Mouse (Mus musculus) neural tube, embryonic 10.5 days (tissue): ENCODE measurements around the gene Pax5.
A peak's percentile ranks its signal among the peaks of the same experiment; 100 is the strongest.

Experiments
- DNase-seq: peaks from one replicate; pipeline ENCODE4 v3.0.0-alpha.2; 2017; ENCODE audit warnings: low spot score; ENCODE audit errors: extremely low spot score

The Pax5 gene

DNA sequence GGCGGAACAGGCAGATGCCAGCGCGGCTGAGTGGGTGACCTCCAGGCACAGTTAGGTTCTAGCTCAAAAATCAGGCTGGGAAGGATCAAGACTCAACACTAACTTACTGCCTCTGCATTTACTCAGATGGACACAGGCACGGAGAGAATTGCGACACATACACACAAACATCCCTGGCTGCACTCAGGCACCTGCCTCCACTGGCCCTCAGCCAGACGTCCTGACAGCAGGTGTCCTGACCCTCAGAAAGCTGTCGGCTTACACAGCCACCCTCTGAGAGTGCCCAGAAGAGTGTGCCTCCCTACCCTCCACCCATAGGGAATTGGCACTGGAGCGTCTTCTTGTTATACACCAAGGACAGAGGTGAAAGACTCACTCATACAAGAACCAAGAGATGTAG is 108.9 kb downstream of the Pax5 start:
- no peak for DNase-seq

DNA sequence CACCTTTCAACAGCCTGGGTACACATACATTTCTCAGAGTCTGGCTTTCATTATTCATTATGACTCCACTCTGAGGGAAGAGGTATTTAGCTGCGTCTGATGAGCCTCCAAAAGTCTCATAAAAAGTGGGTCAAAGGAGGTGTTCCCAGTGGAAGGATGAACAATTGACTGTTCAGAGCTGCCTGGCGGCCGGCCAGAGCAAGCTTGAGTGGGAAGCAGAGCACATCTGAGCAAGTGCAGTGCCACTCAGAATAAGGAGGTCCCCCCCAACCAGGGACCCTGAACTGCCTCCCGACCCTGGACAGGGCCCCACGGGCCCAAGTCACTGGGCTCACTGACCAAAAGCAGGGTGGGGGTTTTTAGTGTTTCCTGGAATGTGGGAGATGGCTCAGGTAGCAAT is 109.4 kb downstream of the Pax5 start:
- no peak for DNase-seq

DNA sequence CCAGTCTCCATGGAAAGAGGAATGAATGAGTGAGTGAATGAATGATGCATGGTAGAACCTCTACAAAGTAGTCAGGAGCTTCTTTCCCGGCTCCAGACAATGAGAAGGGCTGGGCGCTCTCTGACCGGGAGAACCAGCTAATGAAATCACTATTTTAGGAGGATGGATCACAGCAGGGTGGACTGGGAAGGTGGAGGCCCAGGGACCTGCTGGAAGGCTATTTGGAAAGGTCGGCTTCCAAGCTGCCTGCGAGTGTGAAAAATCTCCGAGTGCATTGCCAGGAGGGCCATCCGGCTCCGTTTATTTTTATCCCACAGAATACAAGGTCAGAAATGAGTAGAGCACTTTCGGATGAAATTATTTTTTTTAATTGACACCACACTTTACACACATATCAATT is 112.3 kb downstream of the Pax5 start:
- no peak for DNase-seq

DNA sequence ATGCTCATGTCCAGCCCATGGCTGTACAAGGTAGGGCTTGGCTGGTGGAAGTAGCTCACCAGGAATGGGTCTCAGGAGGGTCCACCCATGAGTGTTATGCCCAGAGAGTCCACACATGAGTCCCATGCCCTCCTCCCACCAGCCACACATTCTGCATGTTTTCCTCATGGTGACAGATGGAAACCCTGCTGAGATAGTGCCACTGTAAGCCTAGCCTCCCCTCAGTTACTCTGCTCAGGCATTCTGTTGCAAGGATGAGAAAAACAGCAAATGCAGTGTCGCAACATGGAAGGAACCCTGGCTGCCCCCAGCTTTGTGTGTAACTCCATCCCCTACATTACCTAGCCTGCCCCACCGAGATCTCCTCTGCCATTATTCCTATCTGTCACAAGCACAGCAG is 117.2 kb downstream of the Pax5 start:
- DNase-seq, result no peak

DNA sequence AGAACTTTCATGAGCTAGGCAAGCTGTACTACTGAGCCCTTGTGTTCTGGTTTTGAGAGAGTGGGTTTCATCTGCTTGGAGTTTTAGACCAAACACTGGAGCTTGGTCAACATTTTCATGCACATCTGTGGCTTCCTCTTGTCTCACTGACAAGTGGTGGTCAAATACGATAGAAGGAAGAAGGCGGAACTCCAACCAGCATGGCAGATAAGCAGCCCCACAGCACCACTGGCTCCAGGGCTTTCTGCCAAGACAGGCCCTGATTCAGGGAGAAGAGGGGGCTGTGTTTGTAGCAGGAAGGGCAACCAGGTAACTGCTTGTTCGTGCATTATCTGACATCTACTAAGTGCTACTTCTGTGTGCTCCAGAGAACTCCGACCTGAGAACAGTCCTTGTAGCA is 127.6 kb downstream of the Pax5 start:
- no peak for DNase-seq

DNA sequence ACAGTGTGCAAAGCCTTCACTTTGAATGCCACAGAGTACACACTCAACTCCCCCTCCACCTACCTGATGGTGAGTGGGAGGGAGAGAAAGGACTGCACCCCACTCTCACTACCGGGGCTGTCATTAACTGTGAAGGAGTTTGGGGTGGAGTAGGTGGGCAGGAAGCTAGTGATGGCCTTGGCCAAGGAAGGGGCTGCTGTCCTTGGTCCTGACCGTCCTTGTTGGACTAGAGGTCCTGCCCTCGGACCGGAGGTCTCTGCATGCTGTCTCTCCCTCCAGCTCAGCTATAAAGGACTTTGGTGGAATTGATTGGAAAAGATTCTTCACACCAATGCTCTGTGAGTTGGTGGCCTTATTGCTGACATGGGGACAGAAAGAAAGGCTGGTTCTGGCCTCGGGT is 131.7 kb downstream of the Pax5 start:
- peak; percentile 62 for DNase-seq

DNA sequence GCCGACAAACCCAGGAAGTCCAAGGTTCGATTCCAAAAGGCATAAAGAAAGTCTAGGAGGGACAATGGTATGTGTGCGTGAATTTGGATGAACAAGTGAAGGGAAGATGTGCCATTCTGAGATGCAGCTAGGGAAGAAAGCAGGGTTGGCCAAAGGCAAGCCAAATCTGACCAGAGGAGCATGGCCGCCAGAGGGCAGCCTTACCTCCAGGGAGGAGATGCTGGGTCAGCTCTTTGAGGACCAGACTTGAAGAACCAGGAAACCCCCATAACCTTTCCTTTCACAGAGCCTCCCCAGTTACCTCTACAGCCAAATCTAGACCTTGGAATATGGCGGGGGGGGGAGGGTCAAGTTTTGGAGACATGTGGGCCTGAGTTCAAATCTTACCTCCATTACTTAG is 133.0 kb downstream of the Pax5 start:
- peak; percentile 67 for DNase-seq

DNA sequence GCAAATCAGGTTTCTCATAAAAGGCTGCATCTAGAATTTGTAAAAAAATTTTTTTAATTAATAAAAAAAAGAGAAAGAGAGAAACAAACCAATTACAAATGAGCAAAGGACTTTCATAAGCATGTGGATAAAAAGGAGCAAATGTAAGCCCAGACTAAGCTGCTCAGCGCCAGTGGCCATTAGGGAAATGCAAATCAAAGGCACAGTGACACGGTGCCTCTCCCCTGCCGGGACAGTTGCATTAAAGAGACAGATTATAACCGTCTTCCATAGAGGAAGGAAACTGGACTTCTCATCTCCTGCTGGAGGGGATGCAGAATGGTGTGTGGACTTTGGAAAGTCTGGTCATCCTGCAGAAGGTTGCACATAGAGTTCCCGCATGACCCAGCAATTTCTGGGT is 133.5 kb downstream of the Pax5 start:
- DNase-seq, result no peak

DNA sequence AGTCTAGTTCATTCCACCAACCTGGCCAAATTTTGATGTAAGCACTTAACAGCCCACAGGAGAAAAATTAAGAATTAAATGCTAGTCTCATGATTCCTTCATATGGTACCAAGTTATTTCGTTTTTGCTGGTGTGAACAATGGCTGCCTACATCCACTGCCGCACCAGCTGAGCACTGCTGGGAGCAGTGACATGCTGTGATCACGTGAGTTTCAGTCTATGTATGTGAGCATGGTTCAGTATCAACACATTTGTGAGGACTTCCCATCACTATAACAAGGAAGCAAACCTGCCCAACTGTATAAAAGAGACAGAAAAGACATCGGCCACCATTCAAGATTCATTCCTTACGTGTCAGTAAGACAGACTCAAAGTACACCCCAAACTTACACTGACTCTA is 137.3 kb downstream of the Pax5 start:
- no peak for DNase-seq

DNA sequence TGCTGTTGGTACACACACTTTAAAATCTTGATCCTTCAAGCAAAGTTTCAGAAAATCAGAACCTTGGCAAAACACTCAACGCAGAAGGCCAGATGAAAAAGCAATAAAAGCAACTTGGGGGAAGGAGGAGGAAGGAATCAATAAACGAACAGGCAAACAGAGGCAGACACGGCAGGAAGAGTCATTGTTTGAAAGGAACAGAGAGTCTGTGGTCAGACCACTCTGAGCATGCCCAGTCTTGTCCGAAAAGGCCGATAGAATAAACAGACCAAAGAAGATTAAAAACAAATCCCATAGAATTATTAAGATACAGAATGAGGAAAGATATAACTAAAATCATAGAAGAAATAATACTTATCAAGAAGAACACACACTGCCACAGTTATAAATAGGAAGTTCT is 137.9 kb downstream of the Pax5 start:
- no peak for DNase-seq

DNA sequence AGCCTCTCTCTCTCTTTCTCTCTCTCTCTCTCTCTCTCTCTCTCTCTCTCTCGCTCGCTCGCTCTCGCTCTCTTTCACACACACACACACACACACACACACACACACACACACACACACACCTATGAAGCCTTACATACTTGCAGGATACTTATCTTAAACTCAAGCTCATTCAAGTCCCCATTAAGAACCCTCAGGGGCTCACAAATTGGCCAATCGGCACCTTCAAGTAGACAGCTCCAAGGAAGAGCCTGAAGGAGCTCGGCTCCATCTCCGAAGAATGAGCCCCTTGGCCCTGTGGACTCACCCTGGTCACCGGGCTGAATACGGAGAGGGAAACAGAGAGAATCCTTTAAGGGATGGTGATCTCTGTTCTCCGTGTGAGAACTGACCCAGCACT is 141.1 kb downstream of the Pax5 start:
- DNase-seq, result no peak

DNA sequence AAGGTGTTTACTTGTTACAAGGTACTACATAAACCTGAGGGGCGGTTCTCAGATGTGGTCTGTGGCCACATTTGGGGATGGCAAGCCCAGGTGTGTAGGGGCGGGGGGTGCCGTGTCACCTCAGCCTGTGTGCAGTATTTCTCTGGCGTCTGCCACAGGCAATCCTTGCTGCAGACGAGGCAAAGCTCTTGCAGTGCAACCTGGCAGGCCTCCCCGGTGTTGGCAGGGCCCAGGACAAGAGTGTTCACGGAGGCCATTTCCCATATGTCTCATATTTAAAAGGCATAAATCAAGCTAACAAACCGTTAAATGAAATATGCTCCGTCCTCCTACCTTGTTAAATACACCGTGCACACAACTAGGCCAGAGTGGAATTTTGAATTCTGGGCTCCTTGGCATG is 141.6 kb downstream of the Pax5 start:
- no peak for DNase-seq

DNA sequence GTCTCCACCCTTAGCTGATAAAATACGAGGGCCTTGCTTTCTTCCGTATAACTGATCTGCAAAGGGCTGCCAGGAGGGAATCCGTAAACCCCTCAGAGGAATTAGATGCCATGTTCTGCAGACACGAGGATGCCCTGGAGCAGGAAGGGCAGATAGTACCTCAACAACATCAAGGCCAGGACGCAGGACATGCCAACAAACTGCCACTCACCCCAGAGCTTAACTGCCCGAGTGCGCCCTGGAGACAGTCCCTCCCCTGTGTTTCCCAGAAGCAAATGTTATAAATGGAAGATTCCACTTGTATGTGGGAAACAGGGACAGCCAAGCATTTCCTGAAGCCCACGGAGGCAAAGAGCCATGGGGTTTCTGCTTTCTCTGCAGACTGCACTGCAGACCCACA is 143.9 kb downstream of the Pax5 start:
- DNase-seq, result no peak

DNA sequence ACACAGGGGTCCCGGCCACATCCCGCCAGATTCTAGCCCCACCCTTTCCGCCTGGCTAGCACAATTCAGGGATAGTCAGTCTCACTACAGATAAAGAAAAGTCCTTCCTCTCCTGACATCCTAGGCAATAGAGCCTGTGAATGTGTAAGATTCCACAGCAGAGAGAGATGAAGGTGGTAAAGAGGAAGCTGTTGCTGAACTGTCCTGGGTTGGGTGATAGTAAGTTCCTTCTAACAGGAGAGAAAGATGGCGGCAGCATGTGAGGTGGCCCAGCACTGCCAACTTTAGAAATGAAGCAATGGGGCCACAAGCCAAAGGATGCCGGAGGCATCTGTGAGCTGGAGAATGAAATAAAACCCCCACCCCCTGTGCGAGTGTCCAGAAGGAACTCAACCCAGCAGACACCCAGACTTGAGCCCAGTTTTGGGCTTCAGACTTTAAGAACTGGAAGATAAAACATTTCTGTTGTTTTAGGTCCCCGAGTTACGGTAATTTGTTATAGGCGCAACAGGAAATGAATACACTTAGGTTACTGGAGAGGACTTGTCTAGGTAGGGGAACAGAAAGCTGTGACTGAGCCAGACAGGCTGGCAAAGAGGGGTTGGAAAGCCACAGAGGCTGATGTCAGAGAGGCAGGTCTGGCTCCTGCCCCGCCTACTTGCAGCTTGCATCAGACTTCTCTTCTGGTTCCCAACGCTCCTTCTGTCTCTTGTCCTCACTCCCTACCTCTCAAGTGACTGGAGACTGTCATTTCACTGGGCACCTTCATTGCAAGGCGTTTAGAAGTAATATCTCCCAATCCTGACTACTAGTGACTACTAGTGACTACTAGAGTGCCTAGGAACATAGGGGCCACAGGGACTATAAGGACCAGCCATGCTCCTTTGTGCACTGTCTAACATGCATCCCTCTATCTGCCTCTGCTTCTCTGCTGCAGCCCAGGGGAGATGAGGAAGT is 144.9 kb downstream of the Pax5 start:
- DNase-seq, result no peak

DNA sequence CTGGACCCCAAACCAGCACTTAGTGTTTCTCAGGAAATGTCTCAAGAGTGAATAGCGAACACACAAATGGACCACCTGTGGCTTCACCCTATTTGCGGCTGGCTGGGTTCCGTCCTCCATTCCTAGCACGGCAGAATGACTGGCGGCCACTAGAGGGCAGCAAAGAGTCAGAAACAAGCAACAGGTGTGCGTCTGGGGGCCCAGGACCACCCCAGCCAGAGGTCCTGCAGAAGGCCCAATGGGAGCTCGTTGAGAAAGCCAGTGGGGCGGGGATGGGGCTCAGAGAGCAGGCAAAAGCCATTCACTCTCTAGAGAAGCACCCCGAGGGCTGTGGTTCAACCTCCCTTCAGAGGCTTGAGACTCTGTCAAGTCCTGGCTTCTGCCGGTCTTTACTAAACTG is 145.7 kb downstream of the Pax5 start:
- DNase-seq, result peak; percentile 86

DNA sequence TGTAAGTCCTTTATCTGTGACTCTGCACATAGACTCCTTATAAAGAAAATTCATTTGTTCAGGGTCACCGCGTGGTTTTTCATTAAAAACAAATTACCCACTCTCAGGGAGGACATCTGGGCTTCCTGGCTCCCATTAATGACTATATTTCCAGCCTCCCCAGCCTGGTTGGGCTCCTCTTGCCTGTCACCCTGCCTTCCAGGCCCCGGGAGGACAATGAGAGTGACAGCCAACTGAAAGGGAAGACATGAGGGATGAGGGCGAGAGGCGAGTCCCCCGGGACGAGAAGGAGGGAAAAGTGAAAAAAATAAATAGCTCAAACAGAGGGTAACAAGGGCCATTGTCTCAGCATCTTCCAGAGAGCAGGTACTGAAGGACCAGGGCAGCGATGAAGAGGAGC is 149.3 kb downstream of the Pax5 start:
- DNase-seq, result no peak

DNA sequence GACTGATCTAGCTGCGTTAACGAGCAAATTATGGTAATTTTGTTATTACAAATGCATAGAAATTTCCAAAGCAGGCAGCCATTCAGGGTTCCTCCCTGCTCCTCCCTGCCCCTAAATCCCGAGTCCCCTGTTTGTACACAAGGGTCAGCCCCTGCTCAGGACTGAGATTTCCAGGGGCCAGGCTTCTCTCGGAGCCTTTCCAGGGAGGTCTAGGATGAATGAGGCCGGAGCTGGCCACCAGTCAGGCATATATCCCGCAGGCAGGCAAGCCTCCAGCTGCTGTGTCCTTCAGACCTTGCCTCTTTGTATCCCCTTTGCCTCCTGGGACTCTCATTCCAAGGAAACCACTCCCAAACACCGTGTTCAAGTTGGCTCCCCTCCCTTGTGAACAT is 151.7 kb downstream of the Pax5 start:
- peak; percentile 44 for DNase-seq

DNA sequence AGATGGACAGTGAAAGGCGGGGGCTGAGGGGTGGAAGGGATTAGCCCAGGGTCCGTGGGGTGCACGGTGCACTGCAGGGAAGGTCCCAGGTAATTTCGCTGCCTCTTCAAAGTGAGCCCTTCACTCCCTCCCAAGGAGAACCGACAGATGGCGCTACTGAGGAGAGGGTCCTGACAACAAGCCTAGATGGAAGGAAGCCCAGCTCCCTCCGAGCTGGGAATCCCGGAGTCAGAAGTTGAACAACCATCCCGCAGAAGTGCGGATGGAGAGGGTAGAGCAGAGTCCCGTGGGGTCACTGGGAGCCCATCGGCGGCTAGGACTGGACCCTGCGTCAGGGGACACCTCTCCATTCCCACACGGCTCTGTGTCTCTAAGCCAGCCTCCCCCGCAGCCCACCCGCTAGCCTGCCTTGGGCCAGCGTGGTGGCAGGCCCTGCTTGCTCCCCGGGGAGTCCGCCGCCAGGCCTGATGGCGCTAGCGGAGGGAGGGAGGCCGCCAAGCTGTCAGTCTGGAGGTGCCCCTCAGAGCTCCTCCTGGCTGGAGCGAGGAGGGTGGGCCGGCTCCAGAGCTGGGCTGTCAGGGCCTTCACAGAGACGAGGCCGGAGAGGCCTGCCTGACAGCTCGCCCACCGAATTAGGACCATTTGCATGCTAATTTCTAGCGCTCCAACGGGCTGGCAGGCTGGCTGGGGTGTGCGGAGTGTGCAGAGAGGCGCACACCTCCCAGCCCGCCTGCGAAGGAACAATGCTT is 152.3 kb downstream of the Pax5 start:
- DNase-seq, result peak; percentile 89

DNA sequence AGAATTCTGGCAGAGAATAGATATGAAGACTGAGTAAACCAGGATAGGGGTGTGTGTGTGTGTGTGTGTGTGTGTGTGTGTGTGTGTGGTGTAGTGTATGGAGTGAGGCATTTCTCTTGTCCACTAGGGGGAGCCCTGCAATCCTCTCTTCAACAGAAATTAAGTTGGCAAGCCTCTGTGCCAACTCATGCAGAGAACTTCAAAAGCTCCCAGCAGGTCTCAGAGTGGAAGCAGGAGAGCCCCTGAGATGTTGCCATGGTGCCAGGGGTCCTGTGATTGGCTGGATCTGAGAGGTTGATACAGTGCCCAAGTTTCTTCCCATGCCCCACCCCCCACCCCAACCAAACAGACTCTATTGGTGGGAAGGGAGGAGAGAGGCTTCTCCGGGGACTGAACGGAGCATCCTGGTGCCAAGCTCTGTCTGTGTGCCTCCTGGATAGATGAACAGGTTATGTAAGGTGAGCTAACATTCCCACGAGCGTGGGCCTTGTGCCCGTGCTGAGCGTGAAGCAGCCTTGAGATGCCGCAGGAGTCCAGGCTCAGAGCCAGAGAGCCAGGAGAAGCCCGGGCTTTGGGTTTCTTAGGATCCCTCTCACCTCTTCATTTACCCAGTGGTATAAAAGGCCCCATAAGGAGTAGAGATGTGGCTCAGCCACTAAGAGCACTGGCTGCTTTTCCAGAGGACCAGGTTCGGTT is 153.6 kb downstream of the Pax5 start:
- DNase-seq, result no peak

DNA sequence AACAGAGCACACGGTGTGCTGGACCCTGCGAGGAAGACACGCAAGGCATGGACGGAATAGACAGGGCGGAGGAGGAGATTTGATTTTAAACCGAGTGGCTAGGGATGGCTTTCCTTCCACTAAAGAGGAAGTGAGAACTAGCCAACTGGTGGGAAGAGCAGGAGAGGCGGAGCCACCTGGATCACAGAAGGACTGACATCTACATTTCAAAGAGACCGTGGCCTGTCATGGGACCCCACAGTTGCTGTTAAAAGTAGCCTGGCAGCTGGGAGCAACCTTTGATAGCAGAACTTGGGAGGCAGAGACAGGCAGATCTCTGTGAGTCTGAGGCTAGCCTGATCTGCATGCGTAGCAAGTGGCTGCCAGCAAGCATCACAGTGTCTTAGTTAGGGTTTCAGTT is 154.7 kb downstream of the Pax5 start:
- no peak for DNase-seq

DNA sequence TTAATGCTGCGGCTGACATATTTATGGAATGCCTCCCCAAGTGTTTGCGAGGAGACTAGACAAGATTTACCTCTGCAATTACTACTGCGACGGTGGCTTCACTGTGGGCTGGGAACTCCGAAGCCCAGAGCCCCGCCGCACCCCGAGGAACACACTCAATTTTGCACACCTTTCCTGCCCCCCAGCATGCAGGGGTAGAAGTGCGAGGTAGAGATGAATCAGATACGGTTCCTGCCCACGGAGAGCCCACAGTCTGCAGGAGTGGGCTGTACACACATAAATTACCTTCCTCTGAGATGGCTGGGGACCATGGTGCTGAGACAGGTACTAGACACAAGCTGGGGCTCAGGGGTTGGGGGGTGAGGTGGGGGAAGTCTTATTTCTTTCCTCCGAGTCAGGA is 158.8 kb downstream of the Pax5 start:
- DNase-seq, result no peak

DNA sequence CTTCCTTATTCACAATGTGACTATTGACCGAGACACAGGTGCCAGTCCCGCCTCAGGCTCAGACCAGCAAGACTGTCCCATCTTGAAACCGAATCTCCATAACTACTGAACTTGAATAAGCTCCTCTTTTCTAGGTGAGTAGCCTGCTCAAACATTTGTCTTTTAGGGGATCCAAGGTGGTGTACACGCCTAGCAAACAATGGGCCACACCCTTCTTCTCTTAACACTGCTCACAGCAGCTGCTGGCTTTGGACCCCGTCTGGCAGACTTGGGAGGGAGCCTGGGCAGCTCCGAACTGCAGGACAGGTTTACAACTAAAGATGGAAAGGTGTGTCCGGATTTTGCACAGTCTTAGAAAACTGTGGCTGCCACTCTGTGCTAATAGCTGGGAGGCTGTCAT is 161.3 kb downstream of the Pax5 start:
- no peak for DNase-seq
